Mouse (Mus musculus): ENCODE measurements at regions not wholly inside any gene's neighbourhood (a gene's known extent, or its start where the extent isn't known, plus 50 kb on each side); places are given as distances from the start of the nearest gene placed in this dataset.

DNA sequence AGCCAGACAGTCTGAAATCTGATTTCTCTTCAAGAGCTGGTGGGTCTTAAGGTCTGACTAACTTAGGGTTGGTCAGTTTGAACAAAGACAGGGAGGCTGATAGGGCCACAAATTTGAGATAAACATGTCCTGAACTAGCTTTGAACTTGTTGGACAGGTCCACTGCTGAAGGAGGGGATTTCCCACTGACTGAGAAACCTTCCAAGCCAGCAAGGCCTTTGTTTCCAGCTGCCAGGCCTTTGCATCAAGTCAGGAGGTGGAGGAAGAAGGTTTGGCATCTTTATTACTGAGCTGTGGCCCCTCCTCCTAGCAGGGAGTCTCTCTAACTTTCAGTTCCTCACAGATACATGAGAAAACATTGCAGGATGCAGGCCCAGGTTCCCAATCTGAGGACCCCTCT, 636.2 kb downstream of the Zfp706 start:
- TF ChIP-seq CTCF (IDR thresholded peaks at IDR 0.05; ENCODE audit: low read depth) (no peak), EP300 (IDR thresholded peaks at IDR 0.05; ENCODE audit: low read depth) (no peak)
